Mouse (Mus musculus): Measurements from ENCODE around the gene Pth1r. TPM values are rescaled to one million over a fixed set of nuclear protein-coding genes. Genes with fewer than 3 reads are reported as not detected.

Gene Pth1r
- total and polyA plus RNA-seq, 3 experiments, result 0.15 to 0.77 TPM; not detected in 1

GRCm38 (mm10) chr9:110718071-110718470 lies 28.9 kb downstream of the Pth1r start:
- Histone ChIP-seq H3K4me3 (ENCODE audit: control insufficient read depth in 1 of 2, insufficient read depth in 1 of 2, low read depth in 2 of 2, low read length in 2 of 2) (no peak overlapping the region), H3K27me3 (ENCODE audit: control insufficient read depth in 1 of 2, insufficient read depth in 2 of 2, low read length in 2 of 2) (no peaks in the 10 kb centered on the region), H3K9me3 (replicated peaks; ENCODE audit: insufficient read depth, low read length) (no peaks in the 10 kb centered on the region), H3K27ac (ENCODE audit: control insufficient read depth, low read depth, low read length) (no peak overlapping the region), H3K36me3 (ENCODE audit: control insufficient read depth in 1 of 2, insufficient read depth in 2 of 2, low read length in 2 of 2) (peaks cover 0 to 3% of the 10 kb centered on the region in 2 experiments; a peak in 2 of 4 replicates), H3K79me2 (ENCODE audit: control insufficient read depth, insufficient read depth, low read length, poor library complexity) (no peaks in the 10 kb centered on the region), H3K9ac (ENCODE audit: control insufficient read depth, low read depth, low read length, poor library complexity, severe bottlenecking) (no peak overlapping the region), H3K4me1 (ENCODE audit: control insufficient read depth in 1 of 2, insufficient read depth in 2 of 2, low read length in 2 of 2) (no peaks in the 10 kb centered on the region)
- DNase-seq (ENCODE audit: low read depth, low spot score), result no peak
- TF ChIP-seq RAD21 (IDR thresholded peaks at IDR 0.05; ENCODE audit: low read depth, low read length) (no peak), E2F4 (IDR thresholded peaks at IDR 0.05; ENCODE audit: borderline replicate concordance, low read depth, low read length) (no peak), CHD2 (IDR thresholded peaks at IDR 0.05; ENCODE audit: low read length) (no peak), ETS1 (IDR thresholded peaks at IDR 0.05; ENCODE audit: low read depth, low read length) (no peak), POLR2AphosphoS5 (IDR thresholded peaks at IDR 0.05; ENCODE audit: borderline replicate concordance, low read depth, low read length) (no peak), CTCF (IDR thresholded peaks at IDR 0.05 in 2 of 3, conservative IDR thresholded peaks at IDR 0.05 in 1 of 3; ENCODE audit: control insufficient read depth in 1 of 3, insufficient read depth in 1 of 3, low read depth in 2 of 3, low read length in 3 of 3, poor library complexity in 1 of 3, severe bottlenecking in 1 of 3) (no peak), MYC (IDR thresholded peaks at IDR 0.05; ENCODE audit: low read depth, low read length) (no peak), ZKSCAN1 (IDR thresholded peaks at IDR 0.05; ENCODE audit: low read depth, low read length) (no peak), GATA1 (IDR thresholded peaks at IDR 0.05; ENCODE audit: low read depth, low read length) (no peak), SIN3A (IDR thresholded peaks at IDR 0.05; ENCODE audit: low read length) (no peak), USF1 (IDR thresholded peaks at IDR 0.05; ENCODE audit: low read depth, low read length) (no peak), MAX (IDR thresholded peaks at IDR 0.05; ENCODE audit: low read length) (no peak), CHD1 (IDR thresholded peaks at IDR 0.05; ENCODE audit: low read depth, low read length) (no peak), BHLHE40 (IDR thresholded peaks at IDR 0.05; ENCODE audit: borderline replicate concordance, low read depth, low read length) (no peak), TCF12 (IDR thresholded peaks at IDR 0.05; ENCODE audit: low read depth, low read length) (no peak), MEF2A (IDR thresholded peaks at IDR 0.05; ENCODE audit: extremely low read depth, insufficient replicate concordance, low read depth, low read length, poor library complexity, severe bottlenecking) (no peak)

- peaks cover 0 to 8% of the 10 kb centered on the region in 2 experiments; a peak in 2 of 4 replicates for H3K36me3 ChIP-seq (ENCODE audit: control insufficient read depth in 1 of 2, insufficient read depth in 2 of 2, low read length in 2 of 2)
- TF ChIP-seq RAD21 (IDR thresholded peaks at IDR 0.05; ENCODE audit: low read depth, low read length), result peak; percentile 58
- TF ChIP-seq SMC3 (IDR thresholded peaks at IDR 0.05; ENCODE audit: low read depth, low read length), result peak; percentile 75
- TF ChIP-seq USF2 (IDR thresholded peaks at IDR 0.05; ENCODE audit: borderline replicate concordance in 1 of 2, insufficient read depth in 1 of 2, low read depth in 1 of 2, low read length in 2 of 2), result no peak
- TF ChIP-seq SIN3A (IDR thresholded peaks at IDR 0.05; ENCODE audit: low read length), result no peak
- TF ChIP-seq NRF1 (IDR thresholded peaks at IDR 0.05; ENCODE audit: insufficient read depth, low read depth, low read length, poor library complexity, severe bottlenecking), result no peak
- TF ChIP-seq CTCF (IDR thresholded peaks at IDR 0.05 in 2 of 3, conservative IDR thresholded peaks at IDR 0.05 in 1 of 3; ENCODE audit: control insufficient read depth in 1 of 3, insufficient read depth in 1 of 3, low read depth in 2 of 3, low read length in 3 of 3, poor library complexity in 1 of 3, severe bottlenecking in 1 of 3), result peak; percentile 64 to 75 (median 74)
Measured at GRCm38 (mm10) chr9:110716775-110717174, 30.2 kb downstream of the Pth1r start.

More at GRCm38 (mm10) chr9:110716775-110717174, 30.2 kb downstream of the Pth1r start:
- Histone ChIP-seq H3K27ac (ENCODE audit: control insufficient read depth, low read depth, low read length) (no peak overlapping the region), H3K9ac (ENCODE audit: control insufficient read depth, low read depth, low read length, poor library complexity, severe bottlenecking) (no peak overlapping the region), H3K4me3 (ENCODE audit: control insufficient read depth in 1 of 2, insufficient read depth in 1 of 2, low read depth in 2 of 2, low read length in 2 of 2) (no peak overlapping the region), H3K79me2 (ENCODE audit: control insufficient read depth, insufficient read depth, low read length, poor library complexity) (no peaks in the 10 kb centered on the region), H3K27me3 (ENCODE audit: control insufficient read depth in 1 of 2, insufficient read depth in 2 of 2, low read length in 2 of 2) (no peaks in the 10 kb centered on the region), H3K4me1 (ENCODE audit: control insufficient read depth in 1 of 2, insufficient read depth in 2 of 2, low read length in 2 of 2) (no peaks in the 10 kb centered on the region), H3K9me3 (replicated peaks; ENCODE audit: insufficient read depth, low read length) (no peaks in the 10 kb centered on the region)
- DNase-seq (ENCODE audit: low read depth, low spot score), result peak; percentile 50
